Mouse (Mus musculus) limb, embryonic 12.5 days (tissue): ENCODE results near the gene Plaa. TPM values are rescaled to one million over a fixed set of nuclear protein-coding genes. Genes with fewer than 3 reads are reported as not detected.
"Not testable (repeated sequence)": the region's sequence is repeated elsewhere in the genome, so short reads cannot be mapped to it uniquely, and the experiment has no call there.

Experiments
- ATAC-seq: fragments of 200-750 bp; cut with Nextera tagmentation; 2 replicates; pipeline ENCODE4 v1.8.0; 2017; ENCODE audit warnings: low read depth, moderate TSS enrichment; ENCODE audit not compliant: insufficient number of reproducible peaks, insufficient read depth, low FRiP score, low TSS enrichment
- H3K27ac ChIP-seq: fragments of 300-500 bp; sonication (generic); 2 replicates; pipeline ENCODE4 v1.5.1; 2016; ENCODE audit warnings: mild to moderate bottlenecking, moderate library complexity
- H3K27me3 ChIP-seq: fragments of 300-500 bp; sonication (generic); 2 replicates; pipeline ENCODE4 v1.6.1; 2016; ENCODE audit warnings: mild to moderate bottlenecking, moderate library complexity
- H3K36me3 ChIP-seq: fragments of 300-500 bp; sonication (generic); 2 replicates; pipeline ENCODE4 v1.6.1; 2016; ENCODE audit warnings: mild to moderate bottlenecking, moderate library complexity
- H3K4me1 ChIP-seq: fragments of 300-500 bp; sonication (generic); replicated peaks from 2 replicates; pipeline ENCODE4 v1.6.1; 2016
- H3K4me2 ChIP-seq: fragments of 300-500 bp; sonication (generic); 2 replicates; pipeline ENCODE4 v1.6.1; 2016; ENCODE audit warnings: mild to moderate bottlenecking, moderate library complexity
- H3K4me3 ChIP-seq: fragments of 300-500 bp; sonication (generic); replicated peaks from 2 replicates; pipeline ENCODE4 v1.5.1; 2016; ENCODE audit warnings: mild to moderate bottlenecking
- H3K9ac ChIP-seq: fragments of 300-500 bp; sonication (generic); replicated peaks from 2 replicates; pipeline ENCODE4 v1.6.1; 2016; ENCODE audit warnings: mild to moderate bottlenecking, moderate library complexity
- H3K9me3 ChIP-seq: fragments of 300-500 bp; sonication (generic); 2 replicates; pipeline ENCODE4 v1.6.1; 2016; ENCODE audit warnings: mild to moderate bottlenecking, moderate library complexity
- WGBS: fragments of 180-500 bp; shearing (Covaris S2); methylation state at CpG from one replicate; pipeline ENCODE4 v1.1.7; 2016; 5-methylcytosine and 5-hydroxymethylcytosine counted together
- polyA plus RNA-seq: library from polyadenylated mRNA; unstranded; fragments of >200 nt; fragmentation: Nextera tagmentation; extraction: Ambion mirVana; gene quantifications from 2 replicates; pipeline ENCODE4 v1.2.1, GENCODE M21; 2016

Gene Plaa
- 86.7 and 91.1 TPM in 2 replicates for polyA plus RNA-seq

DNA sequence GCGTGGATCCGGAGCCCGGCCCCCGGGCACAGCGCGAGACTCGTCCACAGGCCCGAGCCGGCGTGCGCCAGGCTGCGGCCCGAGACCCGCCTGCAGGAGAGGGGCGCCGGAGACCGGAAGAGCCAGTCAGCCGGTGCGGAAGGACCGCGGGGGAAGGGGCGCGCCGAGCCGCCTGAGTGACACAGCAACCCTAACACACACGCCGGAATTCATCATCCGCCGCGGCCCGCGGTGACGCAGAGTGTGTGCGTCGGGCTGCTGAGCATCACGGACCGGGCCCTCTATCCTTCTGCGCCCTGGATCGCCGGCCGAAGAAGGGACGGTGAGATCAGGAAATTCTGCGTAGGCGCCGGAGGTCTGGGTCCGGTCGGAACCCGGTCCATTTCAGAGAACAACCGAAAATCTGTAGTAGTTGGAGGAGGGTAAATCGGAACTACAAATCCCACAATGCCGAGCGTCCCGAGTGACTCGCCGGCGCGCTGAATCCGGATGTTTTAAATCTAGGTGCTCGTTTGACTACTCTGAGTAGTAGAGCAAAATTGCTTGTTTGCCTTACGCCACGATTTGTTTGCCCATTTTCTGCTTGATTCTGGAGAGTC, at the start of gene Plaa:
Plaa (minus strand) TSS at position 214 of the 599 bp plus-strand sequence.
- Histone ChIP-seq H3K4me1 (peaks cover 21% of the 10 kb centered on the region), H3K36me3 (no peaks in the 10 kb centered on the region), H3K4me3 (peak within 1 kb of the TSS; percentile 93), H3K9ac (peak within 1 kb of the TSS; percentile 91), H3K9me3 (no peaks in the 10 kb centered on the region), H3K4me2 (peak within 1 kb of the TSS; percentile 73), H3K27ac (peak within 1 kb of the TSS; percentile 90), H3K27me3 (no peaks in the 10 kb centered on the region)
- ATAC-seq = peak; percentile 99
- under 1% methylated on average over 57 of the region's 61 CpGs for WGBS

GRCm38 (mm10) chr4:94650426-94651175, 47.6 kb upstream of the Plaa start:
- WGBS = 69% methylated on average over 5 of the region's 5 CpGs
- not testable (repeated sequence) for H3K9me3 ChIP-seq, H3K9ac ChIP-seq, ATAC-seq, H3K4me2 ChIP-seq, H3K4me1 ChIP-seq, H3K27me3 ChIP-seq, H3K27ac ChIP-seq, H3K4me3 ChIP-seq
- H3K36me3 ChIP-seq = peaks cover 20% of the 10 kb centered on the region

DNA sequence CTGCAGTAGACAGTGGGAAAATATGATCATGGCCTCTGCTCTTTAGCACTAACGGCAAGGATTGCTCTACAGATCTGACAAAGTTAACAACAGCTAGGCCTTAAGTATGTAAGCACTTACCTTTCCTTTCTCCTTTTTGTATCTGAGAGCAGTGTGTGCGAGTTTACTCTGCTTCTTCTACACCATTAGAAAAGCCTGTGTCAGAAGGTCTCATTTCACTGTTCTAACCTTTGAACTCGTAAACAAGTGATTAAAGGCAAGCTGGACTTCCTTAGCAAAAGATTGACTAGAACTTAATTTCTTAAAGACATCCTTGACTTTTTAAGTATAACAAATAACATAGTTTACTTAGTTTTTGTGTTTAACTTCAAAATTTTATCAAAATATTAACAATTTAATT, 46.9 kb upstream of the Plaa start, which contains the start of gene Lrrc19:
Lrrc19 (minus strand) TSS at position 225 of the 400 bp plus-strand sequence.
- H3K36me3 ChIP-seq = peaks cover 13% of the 10 kb centered on the region
- H3K4me3 ChIP-seq = no peak within 1 kb of the TSS
- no peak for ATAC-seq
- no peak within 1 kb of the TSS for H3K9ac ChIP-seq
- H3K27ac ChIP-seq = no peak within 1 kb of the TSS
- H3K27me3 ChIP-seq = no peaks in the 10 kb centered on the region
- no peaks in the 10 kb centered on the region for H3K4me1 ChIP-seq
- H3K4me2 ChIP-seq = no peak within 1 kb of the TSS
- no peaks in the 10 kb centered on the region for H3K9me3 ChIP-seq
- 60% methylated on average over 3 of the region's 3 CpGs for WGBS

GRCm38 (mm10) chr4:94643141-94643540, 40.1 kb upstream of the Plaa start:
- H3K27ac ChIP-seq = no peak overlapping the region
- H3K4me2 ChIP-seq = no peak overlapping the region
- H3K4me1 ChIP-seq = no peaks in the 10 kb centered on the region
- no peak for ATAC-seq
- no peaks in the 10 kb centered on the region for H3K27me3 ChIP-seq
- no peak overlapping the region for H3K9ac ChIP-seq
- peaks cover 13% of the 10 kb centered on the region; the same call in 1 of the 2 replicates for H3K36me3 ChIP-seq
- H3K9me3 ChIP-seq = no peaks in the 10 kb centered on the region
- H3K4me3 ChIP-seq = no peak overlapping the region
- WGBS = 97% methylated on average over 2 of the region's 2 CpGs

GRCm38 (mm10) chr4:94620077-94620476, 17.0 kb upstream of the Plaa start:
- WGBS = 87% methylated on average over 2 of the region's 2 CpGs
- Histone ChIP-seq H3K27me3 (no peaks in the 10 kb centered on the region), H3K9ac (no peak overlapping the region), H3K4me2 (no peak overlapping the region), H3K4me3 (no peak overlapping the region), H3K27ac (no peak overlapping the region), H3K36me3 (peaks cover 18% of the 10 kb centered on the region), H3K9me3 (no peaks in the 10 kb centered on the region), H3K4me1 (peaks cover 8% of the 10 kb centered on the region; the same call in 1 of the 2 replicates)
- ATAC-seq = no peak

- Histone ChIP-seq H3K4me1 (peaks cover 8% of the 10 kb centered on the region; the same call in 1 of the 2 replicates), H3K27ac (peak overlapping the region; percentile 83), H3K4me2 (peak overlapping the region; percentile 69), H3K4me3 (peak overlapping the region; percentile 67), H3K27me3 (no peaks in the 10 kb centered on the region), H3K9me3 (no peaks in the 10 kb centered on the region), H3K36me3 (peaks cover 3% of the 10 kb centered on the region; the same call in 1 of the 2 replicates), H3K9ac (peak overlapping the region; percentile 75)
- peak; percentile 69 for ATAC-seq
- 1% methylated on average over 18 of the region's 18 CpGs for WGBS
Observed at GRCm38 (mm10) chr4:94614627-94615006, 11.6 kb upstream of the Plaa start.

GRCm38 (mm10) chr4:94613972-94614626, 11.1 kb upstream of the Plaa start, which contains the start of gene Ift74:
TSS of gene Ift74 (plus strand) at chr4:94614491.
- peaks cover 3% of the 10 kb centered on the region; the same call in 1 of the 2 replicates for H3K36me3 ChIP-seq
- H3K27ac ChIP-seq = peak within 1 kb of the TSS; percentile 83
- H3K4me2 ChIP-seq = peak within 1 kb of the TSS; percentile 69
- ATAC-seq = peak; percentile 99
- peak within 1 kb of the TSS; percentile 67 for H3K4me3 ChIP-seq
- peaks cover 8% of the 10 kb centered on the region; the same call in 1 of the 2 replicates for H3K4me1 ChIP-seq
- H3K9me3 ChIP-seq = no peaks in the 10 kb centered on the region
- H3K9ac ChIP-seq = peak within 1 kb of the TSS; percentile 75
- WGBS = 2% methylated on average over 29 of the region's 29 CpGs
- no peaks in the 10 kb centered on the region for H3K27me3 ChIP-seq

DNA sequence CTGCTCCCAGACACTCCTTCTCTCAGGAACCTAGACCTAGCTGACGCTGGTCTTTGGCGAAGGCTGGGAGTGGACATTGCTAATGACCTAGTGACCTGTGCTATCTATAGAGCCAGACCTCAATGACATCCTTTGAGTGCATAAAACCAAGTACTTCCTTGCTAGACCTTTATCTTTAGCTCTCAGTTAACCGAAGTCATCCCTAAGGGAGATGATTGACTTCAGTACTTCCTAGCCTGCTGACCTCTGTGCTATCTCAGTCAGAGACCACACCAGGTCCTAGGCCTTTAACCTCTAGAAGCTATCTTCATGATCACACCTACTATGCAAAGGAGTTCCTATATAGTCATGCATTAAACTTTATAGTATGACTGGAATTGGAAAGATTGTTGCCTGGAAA, 7.3 kb upstream of the Plaa start:
- Histone ChIP-seq H3K4me3 (no peak overlapping the region), H3K9ac (no peak overlapping the region), H3K36me3 (no peaks in the 10 kb centered on the region), H3K27ac (no peak overlapping the region), H3K4me2 (no peak overlapping the region), H3K27me3 (no peaks in the 10 kb centered on the region), H3K4me1 (0 out of 2 replicates have a peak, but pooled peaks cover 1% of the 10 kb centered on the region), H3K9me3 (no peaks in the 10 kb centered on the region)
- WGBS = 83% methylated on average over 3 of the region's 3 CpGs
- no peak for ATAC-seq

- no peak overlapping the region for H3K27ac ChIP-seq
- no peaks in the 10 kb centered on the region for H3K9me3 ChIP-seq
- no peak overlapping the region for H3K4me2 ChIP-seq
- H3K27me3 ChIP-seq = no peaks in the 10 kb centered on the region
- H3K36me3 ChIP-seq = no peaks in the 10 kb centered on the region
- peaks cover 19% of the 10 kb centered on the region for H3K4me1 ChIP-seq
- H3K9ac ChIP-seq = no peak overlapping the region
- ATAC-seq = no peak
- 88% methylated on average over 2 of the region's 2 CpGs for WGBS
- H3K4me3 ChIP-seq = no peak overlapping the region
Observed at GRCm38 (mm10) chr4:94605591-94605990, 2.5 kb upstream of the Plaa start.

DNA sequence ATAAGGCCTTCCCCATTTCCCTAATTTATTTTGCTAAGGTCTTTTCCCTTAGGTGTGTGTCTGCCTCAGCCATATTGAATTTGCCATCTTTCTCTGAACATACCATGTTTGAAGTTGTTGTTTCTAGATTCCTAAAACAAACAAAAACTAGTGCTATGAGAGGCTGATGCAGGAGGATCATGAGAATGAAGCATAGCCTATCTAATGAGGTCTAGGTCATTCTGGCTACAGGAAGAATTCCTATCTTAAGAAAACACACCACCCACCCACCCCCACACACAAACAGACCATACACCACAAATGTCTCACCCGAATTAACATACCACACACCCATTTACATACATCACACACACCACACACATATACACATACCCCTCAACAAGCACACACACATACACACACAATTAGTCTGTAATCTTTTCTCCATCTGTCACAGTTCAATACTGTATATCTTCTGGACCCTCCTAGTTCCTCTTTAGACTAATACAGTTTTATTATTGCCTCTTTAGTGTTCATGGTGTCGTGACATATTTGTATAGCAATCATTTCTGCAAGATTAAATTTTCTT, 1.5 kb upstream of the Plaa start:
- Histone ChIP-seq H3K27me3 (no peaks in the 10 kb centered on the region), H3K4me3 (no peak overlapping the region), H3K4me1 (peaks cover 21% of the 10 kb centered on the region), H3K36me3 (no peaks in the 10 kb centered on the region), H3K9ac (no peak overlapping the region), H3K4me2 (peak overlapping the region; percentile 73; the same call in 1 of the 2 replicates), H3K27ac (no peak overlapping the region), H3K9me3 (no peaks in the 10 kb centered on the region)
- 88% methylated on average over 2 of the region's 2 CpGs for WGBS
- no peak for ATAC-seq
